In genomic region chr2:164805332-164805718, GRCm38 (mm10) we compare ENCODE assay signal across 9 mouse cellular contexts. TPM values are rescaled to one million over a fixed set of nuclear protein-coding genes. Genes with fewer than 3 reads are reported as not detected.
DNase-seq lines count a peak whose midpoint lies in the region; ATAC-seq and TF ChIP-seq lines count a peak whose summit lies in the region.
"Had no signal": no experiment of that assay in that cellular context is flagged by ENCODE, and none has a peak within 500 bp of the region (broad histone marks: within the 10 kb centered on the region; RNA-seq: fewer than 3 reads in every experiment).

No protein-coding gene starts in this region.

- dilution Hi-C loops in CH12.LX (cut with MboI; ENCODE audit: extremely low pct_ligation_motif_present, extremely low pct_unique_long_range_greater_than_20kb, low sequenced_read_pairs) = no loop called here

- H3K79me2 ChIP-seq in CH12.LX (replicated peaks; ENCODE audit: control insufficient read depth, extremely low read depth, insufficient read depth, poor library complexity, severe bottlenecking) = peaks cover 12% of the 10 kb centered on the region

- peak overlapping the region; percentile 34 for H3K27ac ChIP-seq in CH12.LX (ENCODE audit: insufficient read depth, low read depth)
- peak overlapping the region; percentile 76 for H3K27ac ChIP-seq in forebrain, embryonic 16.5 days (ENCODE audit: low read length)
- peak overlapping the region; percentile 100 for H3K27ac ChIP-seq in liver, embryonic 16.5 days (ENCODE audit: low read length)

- intact Hi-C loops in left cerebral cortex, postnatal 25 days (cut with DNase I) = loop anchor here (2.0 kb wide), 1 partner anchor 17 kb away; the partner anchor contains the start of gene Zswim1

- peaks cover 5 to 25% of the 10 kb centered on the region in 2 experiments; a peak in 2 of 4 replicates for H3K4me1 ChIP-seq in CH12.LX (ENCODE audit: control insufficient read depth in 1 of 2, insufficient read depth in 2 of 2)
- peaks cover 32% of the 10 kb centered on the region for H3K4me1 ChIP-seq in forebrain, embryonic 16.5 days (replicated peaks; ENCODE audit: control insufficient read depth, insufficient read depth, low read length)
- peaks cover 28% of the 10 kb centered on the region for H3K4me1 ChIP-seq in liver, embryonic 16.5 days (ENCODE audit: control insufficient read depth, low read depth, low read length)

- TF ChIP-seq CTCF in CH12.LX (conservative IDR thresholded peaks at IDR 0.05 in 1 of 2, IDR thresholded peaks at IDR 0.05 in 1 of 2; ENCODE audit: low read depth in 2 of 2, low read length in 2 of 2) = no peak

- in situ Hi-C loops in CH12.LX (cut with MboI; ENCODE audit: low pct_ligation_motif_present, low pct_unique_long_range_greater_than_20kb, low sequenced_read_pairs) = no loop called here

- H3K4me2 ChIP-seq in CH12.LX (ENCODE audit: insufficient read depth, low read depth, poor library complexity, severe bottlenecking) = peak overlapping the region; percentile 73
- peak overlapping the region; percentile 78 for H3K4me2 ChIP-seq in forebrain, embryonic 16.5 days (ENCODE audit: low read length)
- H3K4me2 ChIP-seq in liver, embryonic 16.5 days (ENCODE audit: low read depth, low read length) = peak overlapping the region; percentile 93

- no peak for TF ChIP-seq EP300 in CH12.LX (IDR thresholded peaks at IDR 0.05; ENCODE audit: low read length)

- no peak for TF ChIP-seq POLR2A in CH12.LX (IDR thresholded peaks at IDR 0.05; ENCODE audit: low read depth, low read length)

- no peak for DNase-seq in frontal cortex, postnatal 14 days (ENCODE audit: low spot score in 2 of 2)
- DNase-seq in CH12.LX (ENCODE audit: extremely low read depth) = no peak
- DNase-seq in left cerebral cortex, adult 18-20 months (ENCODE audit: low spot score in 2 of 2) = no peak
- no peak for DNase-seq in adrenal gland, postnatal 25 days
- DNase-seq in left cerebral cortex, postnatal 25 days (ENCODE audit: low spot score in 2 of 2) = no peak

- no peak for TF ChIP-seq RAD21 in CH12.LX (IDR thresholded peaks at IDR 0.05; ENCODE audit: low read depth, low read length)

- WGBS in forebrain, embryonic 16.5 days = under 1% methylated on average over 21 of the region's 21 CpGs
- under 1% methylated on average over 21 of the region's 21 CpGs for WGBS in liver, embryonic 16.5 days (ENCODE audit: insufficient replicate concordance)

- H3K36me3 ChIP-seq in CH12.LX (replicated peaks in 1 of 2; ENCODE audit: control insufficient read depth in 1 of 2, insufficient read depth in 1 of 2, low read length in 1 of 2) = peaks cover 8 to 48% of the 10 kb centered on the region in 2 experiments
- no peaks in the 10 kb centered on the region for H3K36me3 ChIP-seq in forebrain, embryonic 16.5 days (ENCODE audit: control insufficient read depth, insufficient read depth)
- H3K36me3 ChIP-seq in liver, embryonic 16.5 days (ENCODE audit: control insufficient read depth, insufficient read depth) = peaks cover 12% of the 10 kb centered on the region

- H3K9me3 ChIP-seq in CH12.LX (replicated peaks; ENCODE audit: low read length) = no peaks in the 10 kb centered on the region
- no peaks in the 10 kb centered on the region for H3K9me3 ChIP-seq in forebrain, embryonic 16.5 days (ENCODE audit: control insufficient read depth, low read length)
- no peaks in the 10 kb centered on the region for H3K9me3 ChIP-seq in liver, embryonic 16.5 days (replicated peaks; ENCODE audit: control insufficient read depth, low read length)

- H3K4me3 ChIP-seq in CH12.LX (replicated peaks in 1 of 3; ENCODE audit: low read depth in 2 of 3, low read length in 2 of 3, poor library complexity in 1 of 3) = peak overlapping the region; percentile 76 to 93 (median 79)
- peak overlapping the region; percentile 75 for H3K4me3 ChIP-seq in forebrain, embryonic 16.5 days (replicated peaks; ENCODE audit: low read length)
- H3K4me3 ChIP-seq in liver, embryonic 16.5 days (ENCODE audit: low read depth, low read length) = peak overlapping the region; percentile 96

- H3K9ac ChIP-seq in CH12.LX (ENCODE audit: insufficient read depth, low read depth) = peak overlapping the region; percentile 64
- peak overlapping the region; percentile 74 for H3K9ac ChIP-seq in forebrain, embryonic 16.5 days (replicated peaks; ENCODE audit: low read depth, low read length)
- peak overlapping the region; percentile 95 for H3K9ac ChIP-seq in liver, embryonic 16.5 days (ENCODE audit: low read depth, low read length)

- no peaks in the 10 kb centered on the region for H3K27me3 ChIP-seq in CH12.LX (replicated peaks)
- H3K27me3 ChIP-seq in forebrain, embryonic 16.5 days (replicated peaks; ENCODE audit: control insufficient read depth, insufficient read depth, low read length) = no peaks in the 10 kb centered on the region
- H3K27me3 ChIP-seq in liver, embryonic 16.5 days (ENCODE audit: control insufficient read depth, insufficient read depth, low read depth, low read length) = no peaks in the 10 kb centered on the region

- ATAC-seq in frontal cortex, adult (ENCODE audit: low TSS enrichment) = peak; percentile 33
- ATAC-seq in forebrain, embryonic 16.5 days = peak; percentile 34; the same call in 1 of the 2 replicates
- peak; percentile 74 for ATAC-seq in liver, embryonic 16.5 days (ENCODE audit: low read depth)

TF ChIP-seq in CH12.LX, 34 proteins besides CTCF, POLR2A, EP300 and RAD21:
- TF ChIP-seq ZKSCAN1 (IDR thresholded peaks at IDR 0.05; ENCODE audit: borderline replicate concordance, low read depth, low read length) = no peak; the same call in 1 of the 2 replicates
- 0 out of 2 replicates have a peak, but pooled peaks have one; percentile 19 for TF ChIP-seq UBTF (IDR thresholded peaks at IDR 0.05; ENCODE audit: low read depth, low read length)
- peak; percentile 55; the same call in 1 of the 2 replicates for TF ChIP-seq MYC (IDR thresholded peaks at IDR 0.05; ENCODE audit: low read depth, low read length)

RNA-seq across cellular contexts. Expression of gene Zswim3, which starts 0.4 kb away (rescaled TPM):
- total RNA-seq in CH12.LX (2012; rRNA removed) (3.5 and 3.7 TPM in 2 replicates), CH12.LX (2014; rRNA removed) (1.6 and 2.3 TPM in 2 replicates)
- 2.1 and 2.5 TPM in 2 replicates for polyA plus RNA-seq in CH12.LX (2012; ENCODE audit: insufficient read length, low read depth)
- 14.8 and 15.4 TPM in 2 replicates for polyA plus RNA-seq in forebrain, embryonic 16.5 days (2015; fragmentation: Nextera tagmentation; extraction: Ambion mirVana)
- 4.3 TPM in 2 replicates for polyA plus RNA-seq in liver, embryonic 16.5 days (2015; fragmentation: Nextera tagmentation; extraction: Ambion mirVana)
- total RNA-seq in left cerebral cortex, adult 18-20 months (2021) = 10 to 100 TPM; 10.1 to 10.2 TPM
- total RNA-seq in adrenal gland, postnatal 25 days (2021) = 4.3 and 5.5 TPM in 2 replicates
- total RNA-seq in left cerebral cortex, postnatal 25 days (2021) = 1 to 10 TPM; 8.8 to 9.6 TPM

RNA-seq across cellular contexts. Expression of gene Acot8, which starts 0.6 kb away (rescaled TPM):
- total RNA-seq in CH12.LX (2012; rRNA removed) (22.0 and 26.8 TPM in 2 replicates), CH12.LX (2014; rRNA removed) (15.8 and 16.8 TPM in 2 replicates)
- 10.5 and 11.9 TPM in 2 replicates for polyA plus RNA-seq in CH12.LX (2012; ENCODE audit: insufficient read length, low read depth)
- 16.3 and 19.3 TPM in 2 replicates for polyA plus RNA-seq in forebrain, embryonic 16.5 days (2015; fragmentation: Nextera tagmentation; extraction: Ambion mirVana)
- 19.8 and 20.6 TPM in 2 replicates for polyA plus RNA-seq in liver, embryonic 16.5 days (2015; fragmentation: Nextera tagmentation; extraction: Ambion mirVana)
- total RNA-seq in left cerebral cortex, adult 18-20 months (2021) = 10 to 100 TPM; 25.5 to 26.1 TPM
- 28.9 and 36.0 TPM in 2 replicates for total RNA-seq in adrenal gland, postnatal 25 days (2021)
- 10 to 100 TPM; 22.4 to 29.7 TPM for total RNA-seq in left cerebral cortex, postnatal 25 days (2021)

RNA-seq across cellular contexts. Expression of gene Zswim1, which starts 17.2 kb away (rescaled TPM):
- total RNA-seq in CH12.LX (2012; rRNA removed) (9.5 and 9.6 TPM in 2 replicates), CH12.LX (2014; rRNA removed) (5.3 and 5.8 TPM in 2 replicates)
- polyA plus RNA-seq in CH12.LX (2012; ENCODE audit: insufficient read length, low read depth) = 10.4 and 13.8 TPM in 2 replicates
- 24.2 and 26.8 TPM in 2 replicates for polyA plus RNA-seq in forebrain, embryonic 16.5 days (2015; fragmentation: Nextera tagmentation; extraction: Ambion mirVana)
- polyA plus RNA-seq in liver, embryonic 16.5 days (2015; fragmentation: Nextera tagmentation; extraction: Ambion mirVana) = 3.4 and 4.1 TPM in 2 replicates
- 10 to 100 TPM; 23.2 to 25.2 TPM for total RNA-seq in left cerebral cortex, adult 18-20 months (2021)
- 11.9 and 14.2 TPM in 2 replicates for total RNA-seq in adrenal gland, postnatal 25 days (2021)
- 10 to 100 TPM; 20.8 to 21.6 TPM for total RNA-seq in left cerebral cortex, postnatal 25 days (2021)

RNA-seq across cellular contexts. Expression of gene Snx21, which starts 19.7 kb away (rescaled TPM):
- total RNA-seq in CH12.LX (2012; rRNA removed) (2.3 and 3.3 TPM in 2 replicates), CH12.LX (2014; rRNA removed) (0.71 and 1.1 TPM in 2 replicates)
- polyA plus RNA-seq in CH12.LX (2012; ENCODE audit: insufficient read length, low read depth) = 1.1 and 1.5 TPM in 2 replicates
- 26.0 and 35.6 TPM in 2 replicates for polyA plus RNA-seq in forebrain, embryonic 16.5 days (2015; fragmentation: Nextera tagmentation; extraction: Ambion mirVana)
- 9.4 and 12.1 TPM in 2 replicates for polyA plus RNA-seq in liver, embryonic 16.5 days (2015; fragmentation: Nextera tagmentation; extraction: Ambion mirVana)
- 10 to 100 TPM; 52.9 to 57.0 TPM for total RNA-seq in left cerebral cortex, adult 18-20 months (2021)
- total RNA-seq in adrenal gland, postnatal 25 days (2021) = 36.6 and 50.0 TPM in 2 replicates
- total RNA-seq in left cerebral cortex, postnatal 25 days (2021) = 10 to 100 TPM; 49.6 to 57.6 TPM

RNA-seq across cellular contexts. Expression of gene Spata25, which starts 23.0 kb away (rescaled TPM):
- 0.34 TPM in 1 of 2 replicates, not detected in the other for total RNA-seq in CH12.LX (2012; rRNA removed)
- total RNA-seq in CH12.LX (2014; rRNA removed) = not detected in 2 replicates
- not detected in 2 replicates for polyA plus RNA-seq in CH12.LX (2012; ENCODE audit: insufficient read length, low read depth)
- polyA plus RNA-seq in forebrain, embryonic 16.5 days (2015; fragmentation: Nextera tagmentation; extraction: Ambion mirVana) = 0.47 TPM in 1 of 2 replicates, not detected in the other
- polyA plus RNA-seq in liver, embryonic 16.5 days (2015; fragmentation: Nextera tagmentation; extraction: Ambion mirVana) = not detected in 2 replicates
- not detected for total RNA-seq in left cerebral cortex, adult 18-20 months (2021)
- not detected in 2 replicates for total RNA-seq in adrenal gland, postnatal 25 days (2021)
- not detected for total RNA-seq in left cerebral cortex, postnatal 25 days (2021)
- polyA plus RNA-seq: large intestine, adult 2 months had no signal

Comparison
In these comparisons a context has a peak if more than half of its experiments do, and no peak if none do; other contexts are left out.
1. H3K27ac ChIP-seq: peak in every context shown above with its lines; median percentile 100 in liver, embryonic 16.5 days; 76 in forebrain, embryonic 16.5 days; 34 in CH12.LX.